Mouse (Mus musculus) erythroblast, embryonic 14.5 days (primary cell): ENCODE measurements at regions not wholly inside any gene's neighbourhood (a gene's known extent, or its start where the extent isn't known, plus 50 kb on each side); places are given as distances from the start of the nearest gene placed in this dataset.

Source experiments
- GATA1 ChIP-seq: IDR thresholded peaks from 2 replicates; pipeline ENCODE4 v1.6.1; 2012; ENCODE audit warnings: low read length, inconsistent platforms, mixed read lengths
- TAL1 ChIP-seq: IDR thresholded peaks from 3 replicates; pipeline ENCODE4 v1.6.1; 2012; ENCODE audit warnings: low read length, inconsistent platforms, mixed read lengths

DNA sequence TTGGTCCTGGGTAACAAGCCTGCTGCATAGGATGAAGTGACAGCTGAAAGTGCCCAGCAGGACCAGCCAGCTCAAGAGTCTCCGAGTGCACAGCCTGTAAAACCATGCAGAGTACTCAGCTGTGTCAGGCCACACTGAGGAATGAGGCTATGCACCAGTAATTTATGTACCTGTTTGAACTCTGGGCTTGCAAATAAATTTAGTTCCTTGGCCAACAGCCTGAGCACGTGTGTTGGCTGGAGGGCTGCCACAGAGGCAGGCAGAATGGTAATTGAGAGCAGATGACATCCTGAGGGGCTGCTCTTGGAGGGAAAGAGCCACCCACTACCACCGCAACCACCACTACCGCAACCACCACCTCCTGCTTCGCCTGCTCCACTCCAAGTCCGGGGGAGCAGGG, 273.3 kb downstream of the Rybp start:
- no peak for TF ChIP-seq GATA1
- TF ChIP-seq TAL1 = no peak
